Mouse (Mus musculus) small intestine, adult 2 months (tissue): ENCODE results near the gene Adam23. TPM values are rescaled to one million over a fixed set of nuclear protein-coding genes. Genes with fewer than 3 reads are reported as not detected.

Source experiments
- H3K27ac ChIP-seq: fragments of 200-500 bp; 2 replicates; pipeline ENCODE4 v1.5.1; 2012; ENCODE audit warnings: low read depth, low read length, control low read depth, inconsistent platforms; ENCODE audit not compliant: insufficient read depth
- H3K27me3 ChIP-seq: fragments of 200-500 bp; 2 replicates; pipeline ENCODE4 v1.6.1; 2012; ENCODE audit warnings: mild to moderate bottlenecking, moderate library complexity, low read length, inconsistent platforms; ENCODE audit not compliant: control insufficient read depth, insufficient read depth
- H3K36me3 ChIP-seq: fragments of 200-500 bp; 2 replicates; pipeline ENCODE4 v1.6.1; 2012; ENCODE audit warnings: mild to moderate bottlenecking, low read length, control low read depth, inconsistent platforms; ENCODE audit not compliant: control insufficient read depth, insufficient read depth
- H3K4me1 ChIP-seq: fragments of 200-500 bp; 2 replicates; pipeline ENCODE4 v1.6.1; 2012; ENCODE audit warnings: low read length, inconsistent platforms, mixed read lengths; ENCODE audit not compliant: control insufficient read depth, insufficient read depth, insufficient read length
- H3K4me3 ChIP-seq: fragments of 200-500 bp; 2 replicates; pipeline ENCODE4 v1.5.1; 2012; ENCODE audit warnings: low read depth, mild to moderate bottlenecking, control low read depth, inconsistent platforms, low read length, moderate library complexity
- CTCF ChIP-seq: fragments of 200-500 bp; IDR thresholded peaks from 2 replicates; pipeline ENCODE4 v1.5.1; 2012; ENCODE audit warnings: low read depth, mild to moderate bottlenecking, control low read depth, inconsistent platforms, low read length, moderate library complexity, mixed read lengths; ENCODE audit not compliant: insufficient replicate concordance, insufficient read length; ENCODE audit errors: extremely low read depth
- POLR2A ChIP-seq: fragments of 200-500 bp; IDR thresholded peaks from 2 replicates; pipeline ENCODE4 v1.6.1; 2012; ENCODE audit warnings: low read depth, mild to moderate bottlenecking, control low read depth, inconsistent platforms, low read length, moderate library complexity
- WGBS: fragments of 180-500 bp; shearing (Covaris S2); methylation state at CpG from one replicate; pipeline ENCODE4 v1.1.7; 2018; 5-methylcytosine and 5-hydroxymethylcytosine counted together
- polyA plus RNA-seq: library from polyadenylated mRNA; depleted of rRNA; stranded (reverse); fragments of >200 nt; gene quantifications from 2 replicates; pipeline ENCODE4 v1.2.3, GENCODE M21; 2012

Adam23 gene
- polyA plus RNA-seq, 1 experiment = 0.63 TPM

DNA sequence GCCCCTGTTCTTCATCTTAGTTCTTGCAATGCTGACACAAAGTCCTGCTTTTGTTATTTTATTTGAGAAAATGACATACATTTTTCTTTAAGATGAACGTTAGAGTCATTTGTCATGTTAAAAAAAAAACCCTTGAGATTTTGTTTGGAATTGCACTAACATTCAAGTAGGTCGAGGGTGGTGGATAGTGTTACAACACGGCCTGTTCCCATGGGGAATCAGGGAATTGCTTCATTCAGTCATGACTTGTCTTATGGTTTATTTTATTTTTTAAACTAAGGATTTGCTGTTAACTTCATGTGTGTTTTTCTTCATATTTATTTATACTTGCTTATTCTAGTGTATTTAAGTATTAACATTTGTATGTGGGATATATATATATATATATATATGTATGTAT, 65.7 kb downstream of the Adam23 start:
- Histone ChIP-seq H3K27me3 (no peaks in the 10 kb centered on the region), H3K4me1 (no peaks in the 10 kb centered on the region), H3K27ac (no peak overlapping the region), H3K4me3 (no peak overlapping the region), H3K36me3 (no peaks in the 10 kb centered on the region)
- 59% methylated on average over 3 of the region's 3 CpGs for WGBS
- TF ChIP-seq CTCF = no peak
- TF ChIP-seq POLR2A = no peak

DNA sequence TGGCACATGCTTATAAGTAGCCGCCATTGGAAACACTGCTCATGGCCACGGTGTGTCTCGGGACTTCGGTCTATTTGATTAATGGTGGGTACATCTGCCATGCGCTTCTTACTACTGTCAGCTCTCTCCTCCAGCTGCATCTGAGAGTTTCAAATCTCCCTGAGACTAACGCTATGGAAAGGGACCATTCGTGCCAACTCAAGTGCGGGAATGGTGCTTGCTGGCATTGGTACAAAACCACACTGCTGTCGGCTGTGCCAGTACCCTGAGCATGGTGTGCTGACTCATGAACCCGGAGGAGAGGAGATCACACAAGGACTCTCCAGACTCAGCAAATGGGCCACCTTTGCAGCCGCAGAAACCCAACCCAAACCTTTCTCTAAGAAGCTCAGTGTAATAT, 72.1 kb downstream of the Adam23 start:
- Histone ChIP-seq H3K4me1 (no peaks in the 10 kb centered on the region), H3K27me3 (no peaks in the 10 kb centered on the region), H3K27ac (no peak overlapping the region), H3K36me3 (no peaks in the 10 kb centered on the region), H3K4me3 (no peak overlapping the region)
- WGBS = 92% methylated on average over 11 of the region's 11 CpGs
- TF ChIP-seq CTCF = no peak
- TF ChIP-seq POLR2A = no peak

DNA sequence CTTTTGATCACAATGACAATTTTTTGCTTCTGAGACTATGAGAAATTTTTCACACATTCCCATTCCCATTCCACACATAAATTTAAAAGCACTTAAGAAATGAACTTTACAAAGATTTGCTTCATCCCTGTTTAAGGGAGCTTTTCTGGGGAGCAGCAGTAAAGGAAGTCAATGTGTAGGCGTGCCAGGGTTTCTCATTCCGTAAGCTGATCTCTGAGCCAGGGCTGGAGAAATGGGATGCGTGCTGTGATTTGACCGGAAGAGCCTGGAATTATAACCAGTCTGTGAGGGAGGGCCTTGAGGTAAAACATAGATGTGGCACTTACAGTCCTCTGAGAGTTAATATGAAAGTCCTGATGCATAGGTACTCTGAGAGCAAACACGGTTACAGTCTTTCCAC, 73.1 kb downstream of the Adam23 start:
- H3K36me3 ChIP-seq = no peaks in the 10 kb centered on the region
- no peak for TF ChIP-seq POLR2A
- TF ChIP-seq CTCF = no peak
- no peak overlapping the region for H3K27ac ChIP-seq
- no peaks in the 10 kb centered on the region for H3K4me1 ChIP-seq
- 80% methylated on average over 5 of the region's 5 CpGs for WGBS
- no peaks in the 10 kb centered on the region for H3K27me3 ChIP-seq
- no peak overlapping the region for H3K4me3 ChIP-seq

DNA sequence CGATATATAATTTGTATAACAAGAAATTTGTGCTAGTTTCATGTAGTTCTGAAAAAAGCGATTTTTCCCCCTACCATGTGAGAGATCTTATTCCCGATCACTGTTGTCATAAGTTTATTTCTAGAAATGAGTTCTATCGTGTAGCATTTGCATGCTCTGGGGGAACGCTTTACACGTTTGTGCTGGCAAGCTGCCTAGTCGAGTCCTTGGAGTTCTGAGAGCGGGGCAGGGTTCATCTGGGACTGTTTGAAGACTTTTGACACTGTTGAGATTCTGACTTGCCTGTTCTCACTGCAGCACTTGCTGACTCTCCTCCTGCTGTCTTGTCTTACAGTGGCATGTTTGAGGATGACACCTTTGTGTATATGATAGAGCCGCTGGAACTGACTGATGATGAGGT, 84.2 kb downstream of the Adam23 start:
- Histone ChIP-seq H3K4me3 (no peak overlapping the region), H3K4me1 (no peaks in the 10 kb centered on the region), H3K27ac (no peak overlapping the region), H3K36me3 (no peaks in the 10 kb centered on the region), H3K27me3 (no peaks in the 10 kb centered on the region)
- WGBS = 70% methylated on average over 9 of the region's 9 CpGs
- no peak for TF ChIP-seq CTCF
- TF ChIP-seq POLR2A = no peak

DNA sequence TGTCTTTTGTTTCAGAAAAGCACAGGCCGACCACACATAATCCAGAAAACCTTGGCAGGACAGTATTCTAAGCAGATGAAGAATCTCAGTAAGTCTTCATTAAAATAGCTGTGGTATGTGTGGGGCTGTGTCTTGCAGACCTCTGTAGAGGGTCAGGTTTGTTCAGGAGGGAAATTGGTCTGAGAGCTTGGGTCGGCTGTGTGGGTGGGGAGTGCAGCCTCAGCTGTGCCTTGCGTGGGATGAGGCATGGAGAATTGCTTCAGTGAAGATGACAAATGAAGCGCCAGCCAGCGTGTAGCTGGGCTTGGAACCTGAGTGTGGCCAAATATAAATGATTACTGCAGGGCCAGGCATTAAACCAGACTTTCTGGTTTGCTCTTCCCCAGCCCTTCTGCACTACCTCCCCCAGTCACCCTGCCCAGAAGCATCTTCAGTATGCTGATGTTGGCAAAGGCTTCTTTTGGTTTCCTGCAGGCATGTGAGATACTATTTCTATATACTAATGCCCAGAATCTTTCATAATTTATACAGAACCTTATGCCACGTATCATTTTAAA, 88.7 kb downstream of the Adam23 start:
- 63% methylated on average over 6 of the region's 6 CpGs for WGBS
- no peak for TF ChIP-seq CTCF
- no peak for TF ChIP-seq POLR2A
- H3K4me3 ChIP-seq = no peak overlapping the region
- no peaks in the 10 kb centered on the region for H3K36me3 ChIP-seq
- no peak overlapping the region for H3K27ac ChIP-seq
- H3K27me3 ChIP-seq = no peaks in the 10 kb centered on the region
- H3K4me1 ChIP-seq = no peaks in the 10 kb centered on the region

DNA sequence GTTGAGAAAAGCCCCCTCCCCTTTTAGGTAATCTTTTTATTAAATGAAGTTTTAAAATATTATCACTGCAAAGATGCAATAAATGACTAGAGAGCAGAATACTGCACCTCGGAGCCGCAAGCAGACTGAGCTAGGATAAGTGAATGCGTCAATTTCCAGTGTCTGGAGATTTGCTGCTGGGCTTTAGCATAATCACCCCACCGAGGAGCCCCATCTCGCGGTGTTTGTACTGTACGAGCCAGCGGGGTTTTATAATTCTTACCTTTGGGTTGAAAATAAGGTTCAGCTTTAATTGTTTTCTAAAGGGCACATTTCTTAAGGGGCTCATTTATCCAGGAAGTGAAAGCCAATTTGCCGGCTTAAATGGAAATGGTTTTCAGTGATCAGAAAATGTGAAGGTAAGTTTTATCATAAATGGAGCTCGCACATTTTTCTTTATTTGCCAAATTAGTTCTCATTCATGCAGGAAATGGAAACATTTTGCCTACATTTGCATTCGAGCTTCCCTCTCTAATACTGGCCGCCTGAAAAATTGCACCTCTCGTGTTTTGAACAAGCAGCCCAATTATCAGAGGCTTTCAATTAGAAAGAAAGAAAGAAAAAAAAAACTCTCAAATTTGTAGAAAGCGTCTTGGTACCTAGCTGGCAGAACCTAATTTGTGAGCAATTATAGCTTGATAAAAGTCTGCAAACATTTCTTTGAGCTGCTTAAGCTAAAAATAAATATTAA, 94.4 kb downstream of the Adam23 start:
- H3K27ac ChIP-seq = no peak overlapping the region
- H3K36me3 ChIP-seq = no peaks in the 10 kb centered on the region
- no peaks in the 10 kb centered on the region for H3K4me1 ChIP-seq
- TF ChIP-seq CTCF (no peak), POLR2A (no peak)
- WGBS = 69% methylated on average over 14 of the region's 14 CpGs
- no peak overlapping the region for H3K4me3 ChIP-seq
- H3K27me3 ChIP-seq = no peaks in the 10 kb centered on the region

DNA sequence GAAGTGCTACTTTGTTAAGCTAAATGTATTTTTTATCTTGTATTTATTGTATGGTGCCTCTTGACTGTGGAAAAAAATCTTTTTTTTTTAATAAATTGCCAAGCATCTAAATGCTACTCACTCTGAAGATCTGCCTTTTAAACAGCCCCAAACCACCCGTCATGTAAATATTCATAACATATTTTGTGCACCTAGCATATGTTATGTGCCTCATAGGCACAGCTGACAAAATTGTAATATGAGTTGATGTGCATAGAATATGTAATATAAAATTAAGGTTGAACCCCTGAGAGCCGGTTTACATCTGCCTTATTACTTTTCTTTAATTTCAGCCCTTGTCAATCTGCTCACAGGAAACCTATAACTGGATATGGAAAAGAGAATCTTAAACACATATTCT, 98.4 kb downstream of the Adam23 start:
- Histone ChIP-seq H3K4me1 (no peaks in the 10 kb centered on the region), H3K4me3 (no peak overlapping the region), H3K27me3 (no peaks in the 10 kb centered on the region), H3K36me3 (no peaks in the 10 kb centered on the region), H3K27ac (no peak overlapping the region)
- WGBS = 87% methylated on average over 2 of the region's 2 CpGs
- TF ChIP-seq POLR2A (no peak), CTCF (no peak)
